Mouse (Mus musculus) v-Abl transformed pro-B cells (cell line): ENCODE results near the gene Fam193a.

ENCODE experiments used
- in situ Hi-C, 2 experiments: fragments of 400-800 bp; cut with MboI; formaldehyde crosslinking; loops; one replicate each; pipeline ENCODE4 v1.15.1; 2025; ENCODE audit not compliant: unreplicated experiment in 2 of 2

The Fam193a gene

DNA sequence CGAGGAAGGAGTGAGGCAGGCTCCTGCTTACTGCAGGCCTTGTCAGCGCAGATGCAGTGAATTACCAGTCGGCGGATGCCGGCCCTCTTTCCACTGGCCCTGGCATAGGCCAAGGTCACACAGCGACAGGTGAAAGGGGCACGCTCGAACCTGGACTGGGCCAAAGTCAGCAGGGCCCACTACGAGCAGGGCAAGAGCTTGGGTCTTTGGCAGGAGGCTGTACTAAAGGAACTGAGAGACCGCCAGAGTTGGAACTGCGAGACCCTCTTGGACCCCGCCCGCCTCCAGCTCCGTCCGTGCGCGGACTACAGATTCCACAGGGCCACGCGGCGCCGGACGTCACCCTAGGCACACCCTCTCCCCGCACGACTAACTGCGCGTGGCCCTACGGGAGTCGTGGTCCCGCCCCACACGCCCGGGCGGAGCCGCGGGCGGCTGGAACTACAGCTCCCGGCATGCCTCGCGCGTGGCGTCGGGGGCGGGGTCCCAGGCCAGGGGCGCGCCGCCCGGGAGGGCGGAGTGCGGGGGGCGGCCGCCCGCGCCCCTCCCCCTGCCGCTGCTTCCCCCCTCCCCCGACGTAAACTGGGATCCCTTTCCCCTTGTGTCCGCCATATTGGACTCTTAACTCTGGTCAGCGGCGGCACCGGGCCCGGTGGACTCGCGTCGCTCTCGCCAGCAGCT is at the start of gene Fam193a:
TSS of gene Fam193a (plus strand) at position 593 of the 681 bp plus-strand sequence.
- in situ Hi-C loops: no loop called here

DNA sequence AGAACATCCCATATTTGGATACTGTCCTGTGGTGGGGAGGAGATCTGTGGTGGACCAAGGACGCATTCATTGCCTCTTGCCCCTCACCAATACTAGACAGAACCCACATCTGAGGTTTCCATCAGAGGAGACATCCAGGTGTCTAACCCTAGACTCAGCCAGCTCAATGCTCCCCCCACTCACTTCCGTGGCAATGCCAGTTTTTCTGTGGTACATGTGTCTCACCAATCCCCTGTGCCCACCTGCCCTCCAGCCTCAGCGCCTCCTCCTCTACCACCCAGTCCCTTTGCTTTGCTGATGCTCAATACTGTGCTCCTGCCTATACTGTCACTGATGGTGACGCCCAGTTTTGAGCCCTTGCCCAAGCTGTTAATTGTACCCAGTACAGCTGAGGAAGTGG is 48.5 kb upstream of the Fam193a start:
- in situ Hi-C loops: no loop called here

DNA sequence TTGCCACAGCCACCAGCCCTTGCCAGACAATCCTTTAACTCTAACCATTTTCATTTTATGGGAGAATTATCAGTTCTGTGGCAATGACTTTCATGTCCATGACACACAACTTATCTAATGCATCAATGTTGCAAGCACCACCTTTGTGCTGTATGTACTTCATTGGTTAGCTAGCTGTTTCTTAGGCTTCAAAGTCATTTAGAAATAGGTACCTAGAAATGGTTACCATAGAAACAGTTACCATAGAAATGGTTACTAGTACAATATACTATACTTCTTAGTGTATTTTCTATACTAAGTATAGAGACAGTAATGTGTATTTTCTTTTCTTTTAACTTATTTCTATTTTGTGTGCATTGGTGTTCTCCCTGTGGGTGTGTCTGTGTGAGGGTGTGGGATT is 44.4 kb upstream of the Fam193a start:
- in situ Hi-C loops: no loop called here

DNA sequence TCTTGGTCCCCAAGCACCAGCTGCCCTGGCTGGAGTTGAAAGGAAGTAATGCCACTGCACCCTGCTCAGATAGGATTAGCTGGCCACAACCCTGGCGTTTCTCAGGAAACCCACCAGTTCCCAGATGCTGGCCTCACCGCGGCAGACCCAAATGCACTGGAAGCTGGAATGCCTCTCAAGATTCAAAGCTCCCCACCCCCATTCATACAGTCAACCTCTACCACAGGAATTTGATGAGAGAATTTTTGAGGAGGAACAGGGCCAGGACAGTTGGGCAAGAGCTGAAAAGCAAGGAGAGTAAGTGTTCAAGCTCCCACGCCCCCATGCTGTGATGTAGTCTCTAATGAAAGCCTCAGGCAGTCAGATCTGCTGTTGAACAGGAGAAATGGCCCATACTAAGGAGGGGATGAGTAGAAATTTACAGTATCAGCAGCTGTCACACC is 43.5 kb upstream of the Fam193a start:
- in situ Hi-C loops: no loop called here

DNA sequence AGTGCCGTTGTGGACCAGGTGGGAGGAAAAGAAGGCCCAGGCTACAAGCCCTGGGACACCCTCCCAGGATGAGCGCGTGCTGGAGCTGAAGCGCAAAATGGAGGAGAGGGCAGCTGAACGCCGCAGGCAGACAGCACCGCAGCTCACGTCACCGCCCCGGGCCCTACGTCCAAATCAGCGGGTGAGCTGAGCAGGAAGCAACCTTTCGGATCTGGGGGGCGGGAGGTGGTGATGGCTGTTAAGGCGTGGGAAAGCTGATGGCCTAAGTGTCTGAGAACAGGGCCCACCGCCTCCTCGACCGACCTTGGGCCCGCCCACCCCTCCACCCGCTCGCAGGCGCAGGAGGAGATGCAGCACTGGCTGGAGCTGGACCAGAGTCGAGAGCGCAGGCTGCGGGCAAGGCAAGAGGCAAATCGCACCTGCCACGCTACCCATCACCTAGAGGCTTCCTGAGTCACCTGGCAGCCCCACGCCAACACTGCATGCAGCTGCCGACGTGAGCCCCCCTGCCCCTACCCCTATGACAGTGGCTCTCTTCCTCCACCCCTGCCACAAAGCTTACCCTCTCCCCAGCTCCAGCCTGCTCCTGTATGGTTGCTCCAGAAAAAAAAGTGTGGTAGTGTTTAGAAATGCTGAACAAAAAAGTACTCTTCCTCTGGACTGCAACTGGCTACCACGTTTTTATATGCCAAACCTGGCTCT is 42.7 kb upstream of the Fam193a start:
- in situ Hi-C loops: no loop called here

DNA sequence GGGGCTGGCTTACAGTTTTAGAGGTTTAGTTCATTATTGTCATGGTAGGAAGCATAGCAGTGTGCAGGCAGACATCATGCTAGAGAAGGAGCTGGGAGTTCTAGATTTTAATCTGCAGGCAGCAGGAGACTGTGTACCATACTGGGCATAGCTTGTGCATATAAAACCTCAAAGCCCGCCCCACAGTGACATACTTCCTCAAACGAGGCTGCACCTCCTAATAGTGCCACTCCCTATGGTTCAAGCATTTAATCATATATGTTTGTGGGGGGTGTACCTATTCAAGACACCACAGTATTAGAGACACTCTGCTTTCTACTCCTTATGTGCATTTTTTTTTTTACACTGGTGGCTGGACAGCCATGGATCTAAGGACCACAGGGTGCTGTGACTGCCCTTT is 39.6 kb upstream of the Fam193a start:
- in situ Hi-C loops: loop anchor here in 1 of 2 experiments (10.0 kb wide), 1 partner anchor 185 kb away; no protein-coding TSS in a partner anchor

DNA sequence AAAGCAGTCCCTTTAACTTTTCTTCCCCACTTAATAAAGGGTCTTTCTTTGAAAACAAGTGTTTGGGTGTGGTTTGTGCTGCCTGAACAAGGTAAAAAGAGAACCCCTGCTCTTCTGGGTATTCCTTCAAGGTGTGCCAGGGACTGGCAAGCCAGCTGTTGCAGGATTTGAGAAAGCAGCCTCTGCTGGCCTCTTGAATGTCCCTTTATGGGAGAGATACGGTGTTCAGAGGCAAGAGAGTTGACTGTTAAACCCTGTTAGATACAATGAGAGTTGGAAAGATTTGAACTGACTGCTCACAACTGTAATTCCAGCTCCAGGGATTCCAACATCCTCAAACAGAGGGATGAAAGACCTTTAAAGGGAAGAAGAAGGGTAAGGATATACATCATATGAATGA is 35.7 kb upstream of the Fam193a start:
- in situ Hi-C loops: loop anchor here in 1 of 2 experiments (10.0 kb wide), 1 partner anchor 189 kb away; no protein-coding TSS in a partner anchor

DNA sequence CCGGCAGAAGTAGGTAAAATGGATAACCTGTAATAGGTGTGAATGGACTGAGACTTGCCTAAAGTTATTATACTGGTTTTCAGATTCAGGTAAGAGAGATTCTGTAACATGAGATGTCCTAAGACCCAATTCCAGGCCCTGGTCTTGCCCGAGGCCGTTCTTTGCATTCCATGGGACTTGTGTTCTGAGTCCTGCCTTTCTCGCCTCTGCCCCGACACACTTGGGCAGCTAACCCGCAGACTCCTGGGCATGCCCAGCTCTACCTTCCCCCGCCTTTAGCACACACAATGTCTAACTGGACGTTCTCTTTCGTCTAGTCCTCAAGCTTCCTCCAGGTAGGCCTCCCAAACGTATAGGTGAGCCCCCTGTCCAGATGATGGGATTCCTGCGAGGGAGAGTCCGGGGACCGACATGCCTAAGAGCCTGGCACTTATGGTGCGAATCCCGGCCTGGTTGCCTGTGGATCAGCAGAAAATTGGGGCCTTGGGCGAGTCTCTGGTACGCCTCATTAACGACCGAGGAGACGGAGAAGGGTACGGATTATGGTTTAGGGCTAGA is 34.1 kb upstream of the Fam193a start:
- in situ Hi-C loops: loop anchor here in 1 of 2 experiments (10.0 kb wide), 1 partner anchor 191 kb away; no protein-coding TSS in a partner anchor

DNA sequence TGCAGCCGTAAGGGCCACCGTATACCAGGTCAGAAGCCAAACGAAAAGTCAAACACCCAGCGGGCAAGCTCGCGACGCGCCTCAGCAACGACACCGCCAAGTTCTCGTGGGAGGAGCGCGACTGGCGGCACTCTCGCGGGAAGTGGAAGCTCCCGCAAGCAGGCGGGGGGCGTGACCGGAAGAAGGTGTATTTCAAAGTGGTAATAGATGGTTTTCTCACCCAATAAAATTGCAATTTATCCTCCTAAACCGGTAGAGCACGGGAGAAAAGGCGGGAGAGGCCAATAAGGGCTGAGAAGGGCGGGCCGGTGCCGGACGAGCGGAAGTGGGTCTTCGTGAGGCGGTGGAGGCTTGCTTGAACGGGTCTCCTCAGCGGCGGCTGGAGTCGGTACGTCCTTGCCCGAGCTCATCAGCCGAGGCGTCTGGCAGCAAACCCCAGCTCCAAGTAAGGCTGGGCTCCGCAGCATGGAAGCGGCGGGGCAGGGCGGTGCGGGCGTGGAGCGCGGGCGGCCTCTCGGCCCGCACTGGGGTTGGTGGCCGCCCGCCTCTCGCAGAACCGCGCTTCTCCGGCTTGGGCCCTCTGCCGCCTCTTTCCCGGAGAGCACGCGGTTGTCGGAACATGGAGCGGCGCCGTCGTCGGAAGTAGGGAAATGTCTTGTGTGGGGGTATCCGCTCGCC is 33.5 kb upstream of the Fam193a start, which contains the start of gene Rnf4:
TSS of gene Rnf4 (plus strand) at position 193 of the 678 bp plus-strand sequence.
- in situ Hi-C loops: loop anchor here in 1 of 2 experiments (10.0 kb wide), 1 partner anchor 191 kb away; no protein-coding TSS in a partner anchor

DNA sequence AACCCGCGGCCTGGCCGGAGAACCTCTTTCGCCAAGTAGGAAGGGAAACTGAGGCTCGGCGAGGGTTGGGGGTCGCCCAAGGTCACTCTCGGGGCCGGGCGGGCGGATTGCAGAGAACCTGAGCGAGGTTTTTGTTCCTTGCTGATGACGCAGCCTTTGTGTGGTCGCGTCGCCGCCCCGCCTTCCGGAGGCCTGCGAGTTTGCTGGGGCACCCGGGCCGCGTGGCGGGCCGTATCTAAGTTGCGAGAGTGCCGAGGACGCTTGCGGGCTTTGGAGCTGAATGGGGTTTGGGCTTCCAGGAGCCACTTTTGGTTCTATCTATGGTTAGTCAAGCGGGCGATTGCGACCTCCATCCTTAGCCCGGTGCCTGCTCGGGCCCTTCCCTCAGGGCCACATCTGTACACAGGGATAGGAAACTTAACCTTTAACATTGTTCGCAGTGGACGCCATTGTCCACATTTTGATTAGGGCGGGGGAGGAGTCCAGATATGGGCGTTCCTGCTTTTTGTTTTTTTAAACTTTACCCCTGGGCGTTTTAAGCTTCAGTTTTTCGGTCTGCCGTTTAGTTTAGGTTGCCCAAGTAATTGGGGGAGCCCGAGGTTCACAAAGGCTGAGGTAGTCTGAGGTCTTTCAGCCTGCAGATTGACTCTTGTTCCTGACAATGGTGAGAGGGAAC is 32.8 kb upstream of the Fam193a start:
- in situ Hi-C loops: loop anchor here in 1 of 2 experiments (10.0 kb wide), 1 partner anchor 192 kb away; no protein-coding TSS in a partner anchor

DNA sequence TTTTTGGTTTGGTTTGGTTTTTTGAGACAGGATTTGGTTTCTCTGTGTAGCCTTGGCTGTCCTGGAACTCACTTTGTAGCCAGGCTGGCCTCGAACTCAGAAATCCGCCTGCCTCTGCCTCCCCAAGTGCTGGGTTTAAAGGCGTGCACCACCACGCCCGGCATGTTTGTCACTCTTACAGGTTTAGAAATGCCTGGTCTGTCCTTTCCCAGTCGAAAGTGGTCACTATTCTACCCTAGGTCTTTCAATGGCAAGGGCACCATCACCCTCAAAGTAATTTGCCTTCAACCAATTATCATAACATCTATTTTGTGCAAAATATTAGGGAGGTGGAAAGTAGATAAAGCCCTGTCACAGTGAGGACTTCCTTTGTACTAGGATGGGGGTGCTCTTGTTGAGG is 29.5 kb upstream of the Fam193a start:
- in situ Hi-C loops: no loop called here

DNA sequence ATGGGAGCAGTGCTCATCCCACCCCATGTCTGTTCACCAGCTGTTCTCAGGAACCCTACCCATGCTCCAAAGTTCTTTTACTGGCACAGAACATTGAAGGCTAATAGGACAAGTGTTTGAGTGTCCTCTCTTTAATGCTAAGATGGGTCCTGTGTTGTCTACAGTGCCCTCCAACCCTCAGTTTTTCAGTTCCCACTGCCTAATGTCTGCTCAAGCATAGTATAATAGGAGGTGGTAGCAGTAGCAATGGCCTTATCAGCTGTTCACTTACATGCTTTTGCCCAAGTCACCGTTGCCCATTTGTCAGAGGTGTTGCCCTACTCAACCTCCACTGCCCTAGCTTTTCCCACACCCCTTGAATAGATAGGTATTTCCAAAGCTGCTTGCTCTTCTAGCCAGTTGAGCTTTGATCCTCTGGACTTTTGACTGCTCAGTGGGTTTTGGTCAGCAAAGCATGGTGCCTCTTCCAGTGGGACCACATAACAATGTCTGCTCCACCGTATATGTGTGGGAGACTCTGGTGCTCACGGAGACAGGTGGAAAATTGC is 17.6 kb upstream of the Fam193a start:
- in situ Hi-C loops: no loop called here

DNA sequence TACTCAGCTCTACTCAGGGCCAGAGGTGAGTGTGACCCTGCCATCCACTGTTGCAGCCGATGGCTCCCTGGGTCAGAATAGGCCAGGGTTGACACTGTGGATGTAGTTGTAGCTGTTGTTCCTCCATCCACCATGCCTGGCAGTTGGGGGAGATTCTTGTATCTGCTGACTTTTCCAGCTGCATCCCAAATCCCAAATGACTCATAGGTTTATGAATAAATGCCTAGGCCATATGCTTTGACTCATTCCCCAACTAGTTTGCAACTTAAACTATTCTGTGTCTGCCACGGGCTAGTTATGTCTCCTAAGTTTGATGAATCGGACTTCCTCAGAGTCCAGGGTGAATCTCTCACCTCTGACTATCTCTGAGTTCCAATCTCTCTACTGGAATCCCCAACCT is 9.5 kb upstream of the Fam193a start:
- in situ Hi-C loops: no loop called here

DNA sequence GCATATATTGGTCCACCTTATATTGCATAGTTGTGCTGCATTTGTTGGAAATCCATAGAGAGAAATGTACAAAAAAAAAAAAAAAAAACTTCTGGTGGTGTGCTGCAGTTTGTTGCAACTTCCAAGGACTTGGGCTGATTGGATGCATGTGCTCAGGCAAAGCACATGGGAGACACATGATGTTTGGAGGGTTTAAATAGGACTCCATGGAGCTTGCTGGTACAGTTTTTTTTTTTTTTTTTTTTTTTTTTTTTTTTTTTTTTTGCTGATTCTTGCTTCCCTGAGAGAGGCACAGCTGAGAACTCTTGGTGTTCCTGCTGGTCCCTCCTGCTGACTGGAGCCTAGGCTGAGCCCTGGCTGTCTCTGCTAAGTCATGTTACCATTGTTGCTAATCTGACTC is 6.6 kb upstream of the Fam193a start:
- in situ Hi-C loops: no loop called here

DNA sequence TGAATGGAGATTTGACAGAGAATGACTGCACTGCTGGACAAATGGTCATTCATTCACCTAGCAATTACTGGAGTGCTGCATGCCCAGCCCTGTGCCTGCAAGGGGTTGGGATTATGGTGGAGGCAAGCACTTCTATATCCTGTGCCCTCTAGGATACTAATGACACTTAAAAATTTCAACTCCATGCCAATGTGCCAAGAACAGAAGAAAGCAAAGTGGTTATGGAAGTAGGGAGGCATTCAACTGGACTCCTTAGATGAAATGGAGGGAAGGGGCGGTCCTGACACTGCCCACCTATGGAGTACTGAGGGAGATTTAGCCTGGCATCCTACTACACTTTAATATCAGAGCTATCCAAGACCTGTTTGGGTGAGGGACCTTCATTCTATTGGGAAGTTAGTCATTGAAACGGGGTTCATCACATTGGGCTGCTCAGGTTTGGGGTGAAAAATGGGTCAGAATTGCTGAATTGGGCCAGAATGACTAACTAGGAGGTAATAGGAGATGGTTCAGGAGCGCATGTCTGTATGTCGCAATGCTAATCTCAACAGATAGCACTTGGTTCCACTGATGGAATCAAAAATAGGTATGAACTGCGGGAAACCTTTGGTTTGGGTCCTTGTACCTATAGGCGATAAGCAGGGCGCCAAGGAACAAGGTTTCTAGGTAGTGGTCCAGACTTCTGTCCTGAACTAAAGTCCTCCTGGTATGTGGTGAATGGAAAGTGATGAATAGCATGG is 1.0 kb upstream of the Fam193a start:
- in situ Hi-C loops: no loop called here

DNA sequence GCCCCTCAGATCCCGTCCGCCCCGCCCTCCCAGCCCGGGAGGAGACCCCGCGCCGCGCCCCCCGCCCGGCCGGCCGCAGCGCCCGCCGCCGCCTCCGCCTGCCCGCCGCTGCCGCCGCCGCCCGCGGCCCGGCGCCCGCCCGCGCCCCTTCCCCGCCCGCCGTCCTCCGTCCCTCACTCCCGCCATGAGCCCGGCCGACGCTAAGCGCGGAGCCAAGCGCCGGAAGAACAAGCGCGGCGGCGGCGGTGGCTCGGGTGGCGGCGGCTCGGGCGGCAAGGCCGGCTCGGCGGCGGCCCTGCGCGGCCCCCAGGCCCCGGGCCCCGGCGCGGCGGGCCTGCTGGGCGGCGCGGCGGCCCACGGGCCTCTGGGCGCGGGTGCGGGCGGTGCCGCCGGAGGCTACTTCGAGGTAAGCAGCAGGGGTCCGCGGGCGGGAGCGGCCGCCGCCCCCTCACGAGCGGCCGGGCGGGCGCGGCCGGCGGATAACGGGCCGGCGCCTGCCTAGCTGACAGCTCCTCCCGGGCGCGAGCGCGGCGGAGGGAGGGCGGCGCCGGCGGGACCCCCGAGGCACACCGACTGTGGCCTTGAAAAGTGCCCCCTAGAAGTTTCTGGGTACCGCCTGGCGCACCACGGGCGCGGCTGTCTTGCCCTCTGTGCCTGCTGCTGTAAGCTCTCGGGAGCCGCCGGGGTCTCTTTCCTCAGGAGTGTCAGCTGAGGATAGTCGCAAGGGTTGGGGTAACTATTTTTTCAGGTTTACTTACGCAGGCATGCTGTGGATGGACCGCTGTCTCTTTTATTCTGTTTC is 490 bp downstream of the Fam193a start:
- in situ Hi-C loops: no loop called here

DNA sequence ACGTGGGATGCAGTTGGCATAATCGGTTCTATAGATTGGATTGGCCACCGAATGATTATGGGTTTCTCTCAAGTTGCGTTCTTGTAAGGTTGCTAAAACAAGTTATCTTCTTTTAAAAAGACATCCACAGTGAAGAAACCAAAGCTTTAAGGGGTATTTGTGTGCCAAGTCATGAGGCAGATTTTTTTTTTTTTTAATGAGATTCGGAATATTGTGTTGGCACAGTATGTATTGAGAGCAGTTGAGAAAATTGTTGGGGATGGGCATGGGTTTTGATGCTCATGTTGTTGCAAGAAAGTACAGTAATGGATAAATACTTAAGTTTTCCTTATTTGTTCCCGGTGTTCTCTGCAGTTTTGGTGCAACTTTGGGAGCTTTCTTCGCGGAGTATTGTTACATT is 1.1 kb downstream of the Fam193a start:
- in situ Hi-C loops: no loop called here

DNA sequence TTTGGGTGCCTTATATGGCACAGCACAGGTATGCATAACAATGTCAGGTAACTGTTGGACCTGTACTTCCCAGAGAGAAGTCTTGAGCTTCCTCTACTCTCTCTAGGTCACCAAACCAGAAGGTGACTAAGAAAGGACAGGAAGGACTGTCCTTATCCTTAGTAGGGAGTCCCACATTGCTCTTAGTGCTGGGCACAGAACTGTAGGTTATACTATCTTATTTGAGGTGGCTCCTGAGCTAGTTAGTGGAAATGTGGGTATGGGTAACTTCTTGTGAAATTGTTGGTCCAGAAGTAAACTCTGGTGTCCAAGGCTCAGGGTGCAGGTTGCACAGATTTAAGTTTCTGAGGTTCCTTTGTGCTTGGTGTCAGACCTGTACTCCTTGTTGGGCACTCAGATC is 2.4 kb downstream of the Fam193a start:
- in situ Hi-C loops: no loop called here

DNA sequence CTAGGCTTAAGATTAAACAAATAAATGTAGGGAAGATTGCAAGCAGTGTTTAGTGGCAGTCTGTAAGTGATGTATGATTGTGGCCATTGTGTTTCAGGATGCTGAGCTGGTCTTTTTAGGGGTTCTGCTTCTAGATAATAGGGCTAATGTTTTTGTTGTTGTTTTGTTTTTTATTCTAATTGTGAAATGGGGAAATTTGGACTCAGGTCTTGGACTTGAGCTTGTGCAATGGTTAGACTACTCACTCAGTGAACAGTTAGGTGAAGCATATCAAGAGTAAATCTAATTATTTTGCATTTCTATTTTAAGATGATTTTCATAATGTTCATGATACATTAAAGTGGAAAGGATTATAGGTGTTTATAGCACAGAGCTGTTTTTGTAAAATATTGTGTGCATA is 2.8 kb downstream of the Fam193a start:
- in situ Hi-C loops: no loop called here
